Mouse (Mus musculus) activated CD4-positive, CD25-positive, alpha-beta regulatory T cell, adult 4 months (primary cell): Measurements from ENCODE around the gene Klrc3. TPM values are rescaled to one million over a fixed set of nuclear protein-coding genes. Genes with fewer than 3 reads are reported as not detected.
"Not testable (repeated sequence)": the region's sequence is repeated elsewhere in the genome, so short reads cannot be mapped to it uniquely, and the experiment has no call there.

Experiments
- ATAC-seq: one replicate; pipeline ENCODE4 v1.8.0; 2017
- polyA plus RNA-seq, 2 experiments: library from polyadenylated mRNA; unstranded; fragments of 100-300 nt; shearing (Covaris generic); gene quantifications; one replicate each; pipeline ENCODE4 v1.2.1; 2017

The Klrc3 gene
- not detected for polyA plus RNA-seq

DNA sequence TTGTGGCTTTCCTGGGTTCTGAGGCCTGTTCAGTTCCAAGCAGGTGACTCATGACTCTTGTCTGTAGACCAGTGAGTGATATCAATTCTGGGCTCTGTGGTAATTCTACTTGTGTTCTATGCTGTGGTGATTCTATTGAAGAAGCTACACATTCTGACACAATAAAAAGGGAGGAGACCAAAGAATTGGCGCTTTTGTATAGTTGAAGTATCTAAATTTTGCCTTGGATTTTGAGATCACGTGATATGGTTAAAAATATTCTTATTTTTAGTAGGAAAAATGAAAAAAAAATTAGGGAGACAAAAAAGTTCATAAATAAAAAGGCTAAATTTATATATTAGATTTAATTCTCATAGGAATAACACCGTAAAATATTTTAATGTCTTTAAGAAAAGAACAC lies at the start of gene Klrc3:
Gene Klrc3 (minus strand): TSS at position 101 of the 400 bp plus-strand sequence.
- ATAC-seq = not testable (repeated sequence)

DNA sequence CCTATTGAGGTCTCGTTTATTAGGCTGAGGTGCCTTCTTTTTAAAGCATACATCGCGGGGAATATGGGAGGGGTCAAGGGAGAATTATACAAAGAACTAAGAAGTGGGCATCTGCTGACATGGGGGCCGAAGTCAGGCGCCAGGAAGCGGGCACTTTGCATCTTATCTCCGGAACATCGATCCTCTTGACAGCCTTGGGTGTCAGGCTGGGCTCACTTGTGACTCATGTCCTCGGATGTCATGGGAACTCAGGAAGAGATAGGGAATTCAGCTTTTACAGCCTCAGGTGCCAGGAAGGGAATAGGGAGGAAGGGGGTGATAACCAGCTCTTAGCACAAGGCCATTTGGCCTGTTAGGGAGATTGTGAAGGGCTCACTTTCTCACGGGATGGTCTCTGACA lies 48.3 kb upstream of the Klrc3 start:
- not testable (repeated sequence) for ATAC-seq

DNA sequence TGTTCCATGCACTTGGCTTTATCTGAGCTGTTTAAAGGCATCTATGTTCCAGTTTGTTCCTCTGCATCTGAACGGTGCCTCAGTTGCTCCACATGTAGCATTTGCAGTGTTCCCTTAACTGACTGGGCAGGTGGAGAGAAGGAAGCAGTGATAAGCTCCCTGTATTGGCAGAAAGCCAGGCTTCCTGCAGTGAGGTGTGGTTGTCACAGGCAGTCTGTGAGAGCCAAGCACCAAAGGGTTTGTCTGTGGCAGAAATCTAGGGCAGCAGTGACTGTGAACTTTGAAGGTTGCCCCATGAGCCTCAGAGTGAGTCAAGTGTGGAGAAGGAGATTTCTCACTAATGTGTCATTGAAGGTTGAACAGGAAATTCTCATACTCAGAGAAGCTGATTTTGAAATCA lies 37.2 kb upstream of the Klrc3 start:
- peak; percentile 40 for ATAC-seq

DNA sequence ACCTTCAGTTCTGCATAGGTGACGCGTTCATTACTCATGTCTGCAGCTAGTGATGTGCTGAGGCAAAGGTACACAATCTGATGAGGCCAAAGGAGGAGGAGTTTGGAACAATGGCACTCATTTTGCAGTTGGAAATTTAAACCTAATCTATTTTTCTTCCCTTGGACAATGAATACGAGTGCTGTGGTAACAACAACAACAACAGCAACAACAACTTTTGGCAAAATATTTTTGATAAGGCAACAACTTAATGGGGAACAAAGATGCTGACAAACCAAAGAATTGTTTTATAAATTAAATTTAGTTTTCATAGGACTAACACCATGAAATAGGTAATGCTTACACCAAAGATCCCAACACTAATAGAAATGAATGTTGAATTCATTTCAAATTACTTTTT lies 35.7 kb upstream of the Klrc3 start, which contains the start of gene Klrc1:
Gene Klrc1 (minus strand): TSS at position 101 of the 400 bp plus-strand sequence.
- no peak for ATAC-seq

DNA sequence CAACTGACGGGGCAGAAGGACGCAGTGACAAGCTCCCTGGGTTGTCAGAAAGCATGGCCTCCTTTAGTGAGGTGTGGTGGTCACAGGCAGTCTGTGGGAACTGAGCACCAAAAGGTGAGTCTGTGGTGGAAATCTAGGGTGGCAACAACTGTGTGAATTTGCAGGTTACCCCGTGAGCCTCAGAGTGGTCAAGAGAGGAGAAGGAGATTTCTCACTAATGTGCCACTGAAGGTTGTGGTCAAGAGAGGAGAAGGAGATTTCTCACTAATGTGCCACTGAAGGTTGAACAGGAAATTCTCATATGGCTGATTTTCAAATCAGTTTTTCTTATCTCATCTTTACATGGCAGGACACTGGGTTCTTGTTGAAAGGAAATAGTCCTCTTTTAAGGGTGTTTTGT lies 18.2 kb upstream of the Klrc3 start:
- not testable (repeated sequence) for ATAC-seq

DNA sequence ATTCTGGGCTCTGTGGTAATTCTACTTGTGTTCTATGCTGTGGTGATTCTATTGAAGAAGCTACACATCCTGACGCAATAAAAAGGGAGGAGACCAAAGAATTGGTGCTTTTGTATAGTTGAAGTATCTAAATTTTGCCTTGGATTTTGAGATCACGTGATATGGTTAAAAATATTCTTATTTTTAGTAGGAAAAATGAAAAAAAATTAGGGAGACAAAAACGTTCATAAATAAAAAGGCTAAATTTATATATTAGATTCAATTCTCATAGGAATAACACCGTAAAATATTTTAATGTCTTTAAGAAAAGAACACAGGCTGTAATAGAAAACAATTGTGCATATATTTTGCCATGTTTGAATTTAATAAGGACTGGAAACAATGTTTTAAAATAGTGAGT lies 17.5 kb upstream of the Klrc3 start, which contains the start of gene Klrc2:
Gene Klrc2 (minus strand): TSS at position 101 of the 400 bp plus-strand sequence.
- ATAC-seq = not testable (repeated sequence)

DNA sequence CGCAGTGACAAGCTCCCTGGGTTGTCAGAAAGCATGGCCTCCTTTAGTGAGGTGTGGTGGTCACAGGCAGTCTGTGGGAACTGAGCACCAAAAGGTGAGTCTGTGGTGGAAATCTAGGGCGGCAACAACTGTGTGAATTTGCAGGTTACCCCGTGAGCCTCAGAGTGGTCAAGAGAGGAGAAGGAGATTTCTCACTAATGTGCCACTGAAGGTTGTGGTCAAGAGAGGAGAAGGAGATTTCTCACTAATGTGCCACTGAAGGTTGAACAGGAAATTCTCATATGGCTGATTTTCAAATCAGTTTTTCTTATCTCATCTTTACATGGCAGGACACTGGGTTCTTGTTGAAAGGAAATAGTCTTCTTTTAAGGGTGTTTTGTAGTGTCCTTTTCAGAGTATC lies 917 bp upstream of the Klrc3 start:
- ATAC-seq = not testable (repeated sequence)

DNA sequence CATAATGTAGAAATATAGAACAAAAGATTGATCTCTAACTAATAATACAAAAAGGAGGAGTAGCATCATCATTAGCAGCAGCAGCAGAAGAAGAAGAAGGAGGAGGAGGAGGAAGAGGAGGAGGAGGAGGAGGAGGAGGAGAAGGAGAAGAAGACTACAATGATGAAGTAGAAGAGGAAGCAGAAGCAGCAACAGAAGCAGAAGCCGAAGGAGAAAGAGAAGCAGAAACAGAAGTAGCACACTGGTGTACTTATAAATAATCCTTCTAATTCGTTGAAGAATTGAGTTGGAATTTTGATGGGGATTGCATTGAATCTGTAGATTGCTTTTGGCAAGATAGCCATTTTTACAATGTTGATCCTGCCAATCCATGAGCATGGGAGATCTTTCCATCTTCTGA lies 12.1 kb downstream of the Klrc3 start:
- not testable (repeated sequence) for ATAC-seq

DNA sequence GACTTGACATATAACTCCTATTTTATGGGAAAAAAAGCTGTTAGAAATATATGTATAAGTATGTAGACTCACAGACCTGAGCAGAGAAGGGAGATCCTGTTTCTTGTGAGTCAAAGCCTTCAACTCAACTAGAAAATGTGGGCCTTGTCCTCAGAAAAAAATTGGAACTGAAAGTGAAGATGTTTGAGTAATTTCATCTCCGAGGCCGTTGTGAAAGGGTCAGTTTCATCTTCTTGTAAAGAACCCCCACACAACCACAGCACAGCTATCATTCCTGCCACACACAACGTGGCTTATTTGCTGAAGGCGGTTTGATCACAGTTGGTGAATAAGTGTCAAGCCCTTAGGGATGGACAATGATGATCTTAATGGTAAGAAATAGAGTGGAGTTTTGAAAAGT lies 19.4 kb downstream of the Klrc3 start, which contains the start of gene Klrk1:
Gene Klrk1 (minus strand): TSS at position 130 of the 400 bp plus-strand sequence.
- ATAC-seq = no peak

DNA sequence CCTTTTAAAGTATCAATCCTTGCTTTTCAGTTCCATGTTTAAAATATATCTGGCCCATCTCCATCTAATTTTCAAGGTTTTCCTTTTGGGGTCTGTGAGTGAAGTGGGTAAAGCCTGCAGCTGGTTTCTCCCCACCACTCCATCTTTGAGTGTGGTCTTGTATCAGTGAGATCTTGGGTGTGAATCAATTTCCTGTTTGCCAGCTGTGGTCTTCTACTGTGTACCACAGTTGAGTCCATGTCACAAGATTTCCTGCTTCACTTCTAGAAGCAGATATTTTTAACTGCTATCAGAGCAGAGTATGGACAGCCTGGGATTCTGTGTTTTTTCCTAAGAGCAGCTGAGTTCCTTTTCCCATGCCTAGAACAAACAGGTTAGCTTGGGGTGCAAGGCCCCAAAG lies 34.8 kb downstream of the Klrc3 start:
- peak; percentile 76 for ATAC-seq

DNA sequence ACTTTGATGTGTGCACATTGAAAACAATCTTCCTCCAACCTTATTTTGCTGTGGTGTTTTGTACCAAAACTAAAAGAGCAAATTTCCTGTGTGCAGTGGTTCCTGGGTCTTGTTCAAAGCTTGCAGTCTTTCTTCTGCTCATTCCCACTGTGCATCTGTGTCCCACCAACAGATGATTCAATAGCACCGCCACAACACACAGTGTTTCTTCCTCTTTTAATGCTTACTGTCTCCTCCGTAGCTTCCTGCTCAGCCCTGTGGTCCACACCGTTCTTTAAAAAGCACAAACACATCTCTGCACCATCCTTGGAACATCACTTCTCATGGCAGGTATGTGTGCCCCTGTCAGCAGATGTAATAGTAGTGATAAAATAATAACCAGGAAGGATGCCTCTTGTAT lies 51.6 kb downstream of the Klrc3 start, which contains the start of gene Klrd1:
Gene Klrd1 (plus strand): TSS at position 275 of the 400 bp plus-strand sequence.
- no peak for ATAC-seq

Other genes starting within 250 kb of the Klrc3 start
- under 1 TPM in 1 of 2 experiments, not detected in 1; 0.71 TPM for gene Clec1b, start 246.0 kb downstream of the Klrc3 start, polyA plus RNA-seq
- not detected for gene Clec9a, start 234.5 kb downstream of the Klrc3 start, polyA plus RNA-seq
- gene Clec1a, start 191.3 kb downstream of the Klrc3 start, polyA plus RNA-seq = not detected
- gene Olr1, start 136.2 kb downstream of the Klrc3 start, polyA plus RNA-seq = under 1 TPM in 1 of 2 experiments, not detected in 1; 0.12 TPM
- gene Tmem52b, start 130.8 kb downstream of the Klrc3 start, polyA plus RNA-seq = not detected
- 1 to 10 TPM; 4.5 to 8.8 TPM for gene Gabarapl1, start 110.2 kb downstream of the Klrc3 start, polyA plus RNA-seq
- not detected for gene Klre1, start 65.4 kb downstream of the Klrc3 start, polyA plus RNA-seq
- under 1 TPM in 1 of 2 experiments, not detected in 1; 0.70 TPM for gene Klrd1, start 51.6 kb downstream of the Klrc3 start, polyA plus RNA-seq
- gene Klrk1, start 19.5 kb downstream of the Klrc3 start, polyA plus RNA-seq = 1 to 10 TPM in 1 of 2 experiments, under 1 TPM in 1; 0.41 to 1.2 TPM
- gene Klrc2, start 17.4 kb upstream of the Klrc3 start, polyA plus RNA-seq = under 1 TPM in 1 of 2 experiments, not detected in 1; 0.20 TPM
- under 1 TPM in 1 of 2 experiments, not detected in 1; 0.82 TPM for gene Klrc1, start 35.6 kb upstream of the Klrc3 start, polyA plus RNA-seq
- gene Klri1, start 73.8 kb upstream of the Klrc3 start, polyA plus RNA-seq = not detected
- gene Klri2, start 97.1 kb upstream of the Klrc3 start, polyA plus RNA-seq = not detected
- gene Gm156, start 140.9 kb upstream of the Klrc3 start, polyA plus RNA-seq = not detected
- not detected for gene Gm17631, start 219.3 kb upstream of the Klrc3 start, polyA plus RNA-seq
- gene Klra17, start 233.3 kb upstream of the Klrc3 start, polyA plus RNA-seq = not detected